Mouse (Mus musculus) left cerebral cortex, postnatal 14 days (tissue): ENCODE measurements at regions not wholly inside any gene's neighbourhood (a gene's known extent, or its start where the extent isn't known, plus 50 kb on each side); places are given as distances from the start of the nearest gene placed in this dataset.

Source experiments
- DNase-seq, 2 experiments: peaks; one replicate each; pipeline ENCODE4 v3.0.0; 2021 to 2022; ENCODE audit warnings: low spot score in 2 of 2, mixed read lengths in 1 of 2
- intact Hi-C: fragments of 180-260 bp; cut with DNase I; formaldehyde crosslinking; loops from one replicate; pipeline ENCODE4 v1.15.1; 2025

GRCm38 (mm10) chr7:117887288-117887687, 228.7 kb downstream of the Rps15a start:
- DNase-seq, result no peak
- intact Hi-C loops, result no loop called here

GRCm38 (mm10) chr7:117882803-117883202, 233.2 kb downstream of the Rps15a start:
- peak; percentile 86 to 93 for DNase-seq
- intact Hi-C loops, result loop anchor here (2.0 kb wide), 1 partner anchor 502 kb away; the partner anchor contains the start of gene Xylt1

- intact Hi-C loops, result loop anchor here (10.0 kb wide), 1 partner anchor 164 kb away; no protein-coding TSS in a partner anchor
Observed at GRCm38 (mm10) chr7:117878903-117879302, 237.1 kb downstream of the Rps15a start.

GRCm38 (mm10) chr7:117875241-117875640, 240.7 kb downstream of the Rps15a start:
- DNase-seq, result no peak
- intact Hi-C loops, result loop anchor here (10.0 kb wide), 1 partner anchor 160 kb away; no protein-coding TSS in a partner anchor

More at GRCm38 (mm10) chr7:117878903-117879302, 237.1 kb downstream of the Rps15a start:
- DNase-seq, result peak; percentile 57 to 62

GRCm38 (mm10) chr7:117859419-117859818, 256.6 kb downstream of the Rps15a start:
- DNase-seq, result no peak
- intact Hi-C loops, result no loop called here

- intact Hi-C loops, result no loop called here
- DNase-seq, result no peak
Observed at GRCm38 (mm10) chr7:117855955-117856354, 260.0 kb downstream of the Rps15a start.

GRCm38 (mm10) chr7:117853716-117854115, 262.3 kb downstream of the Rps15a start:
- intact Hi-C loops, result no loop called here
- DNase-seq, result no peak

GRCm38 (mm10) chr7:117852866-117853265, 263.1 kb downstream of the Rps15a start:
- DNase-seq, result no peak
- intact Hi-C loops, result no loop called here

GRCm38 (mm10) chr7:117850822-117851221, 265.2 kb downstream of the Rps15a start:
- intact Hi-C loops, result no loop called here

GRCm38 (mm10) chr7:117846041-117846440, 269.9 kb downstream of the Rps15a start:
- no peak for DNase-seq
- intact Hi-C loops, result no loop called here

More at GRCm38 (mm10) chr7:117850822-117851221, 265.2 kb downstream of the Rps15a start:
- no peak for DNase-seq

GRCm38 (mm10) chr7:117842780-117843179, 273.2 kb downstream of the Rps15a start:
- intact Hi-C loops, result no loop called here
- no peak for DNase-seq

GRCm38 (mm10) chr7:117795035-117795434, 321.0 kb downstream of the Rps15a start:
- intact Hi-C loops, result no loop called here
- no peak for DNase-seq

GRCm38 (mm10) chr7:117793991-117794390, 322.0 kb downstream of the Rps15a start:
- no peak for DNase-seq
- intact Hi-C loops, result no loop called here

GRCm38 (mm10) chr7:117792456-117792855, 323.5 kb downstream of the Rps15a start:
- intact Hi-C loops, result no loop called here
- DNase-seq, result no peak

- intact Hi-C loops, result no loop called here
- no peak for DNase-seq
Observed at GRCm38 (mm10) chr7:117778996-117779395, 337.0 kb downstream of the Rps15a start.

GRCm38 (mm10) chr7:117777921-117778320, 338.1 kb downstream of the Rps15a start:
- intact Hi-C loops, result no loop called here
- DNase-seq, result no peak

- intact Hi-C loops, result no loop called here
- DNase-seq, result no peak
Observed at GRCm38 (mm10) chr7:117771836-117772235, 344.2 kb downstream of the Rps15a start.

GRCm38 (mm10) chr7:117759506-117759905, 356.5 kb downstream of the Rps15a start:
- intact Hi-C loops, result no loop called here

GRCm38 (mm10) chr7:117757033-117757432, 359.0 kb downstream of the Rps15a start:
- no peak for DNase-seq
- intact Hi-C loops, result no loop called here

More at GRCm38 (mm10) chr7:117759506-117759905, 356.5 kb downstream of the Rps15a start:
- no peak for DNase-seq

GRCm38 (mm10) chr7:117755830-117756229, 360.2 kb downstream of the Rps15a start:
- DNase-seq, result peak in 1 of 2 experiments; percentile 7
- intact Hi-C loops, result no loop called here

- DNase-seq, result peak; percentile 17 to 29
- intact Hi-C loops, result no loop called here
Observed at GRCm38 (mm10) chr7:117753296-117753695, 362.7 kb downstream of the Rps15a start.
